Mouse (Mus musculus) macrophage (primary cell): Measurements from ENCODE around the gene Eif3c. TPM values are rescaled to one million over a fixed set of nuclear protein-coding genes. Genes with fewer than 3 reads are reported as not detected.

Experiments
- H3K27ac ChIP-seq: fragments of 350-480 bp; formaldehyde crosslinking; 2 replicates; pipeline ENCODE4 v1.9.0; 2021
- H3K36me3 ChIP-seq: fragments of 350-480 bp; formaldehyde crosslinking; 2 replicates; pipeline ENCODE4 v1.9.0; 2021; ENCODE audit errors: inconsistent target
- H3K4me3 ChIP-seq: fragments of 350-480 bp; formaldehyde crosslinking; 2 replicates; pipeline ENCODE4 v1.9.0; 2021; ENCODE audit errors: inconsistent target
- H3K79me2 ChIP-seq: fragments of 350-480 bp; formaldehyde crosslinking; 2 replicates; pipeline ENCODE4 v1.9.0; 2021; ENCODE audit errors: inconsistent target
- WGBS: methylation state at CpG from one replicate; pipeline ENCODE4 v1.1.7; 2026; ENCODE audit warnings: inconsistent platforms; ENCODE audit not compliant: missing documents; 5-methylcytosine and 5-hydroxymethylcytosine counted together
- polyA plus RNA-seq: library from polyadenylated mRNA; stranded (reverse); fragments of 250-400 nt; gene quantifications from 3 replicates; pipeline ENCODE4 v1.2.4, GENCODE M21; 2018; ENCODE audit warnings: inconsistent platforms

Eif3c gene
- polyA plus RNA-seq, 1 experiment from 2014 or later, result 206 TPM

DNA sequence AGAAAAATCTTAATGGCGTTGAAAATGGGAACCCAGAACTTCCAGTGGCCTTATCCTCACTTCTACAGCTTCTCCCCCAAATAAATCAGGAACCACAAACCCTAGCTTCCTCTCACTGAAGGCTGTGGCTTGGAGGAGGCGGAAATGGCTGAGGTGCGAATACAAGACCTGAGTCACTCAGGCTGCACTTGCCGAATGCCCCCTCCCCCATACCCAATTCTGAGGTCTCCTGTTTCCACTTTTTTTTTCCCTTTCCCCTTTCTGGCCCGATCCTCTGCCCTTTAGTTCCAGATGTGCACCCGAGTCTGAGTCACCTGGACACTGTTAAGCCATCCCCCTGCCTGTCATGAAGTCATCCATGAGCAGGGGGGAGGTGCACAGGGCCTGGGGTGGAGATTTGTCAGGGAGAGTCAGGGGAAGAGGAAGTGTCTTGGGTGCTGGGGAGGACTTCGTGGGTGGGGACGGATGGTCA lies 18.3 kb upstream of the Eif3c start, which contains the start of gene Apobr:
Apobr (plus strand) TSS at position 437 of the 472 bp plus-strand sequence.
- Histone ChIP-seq H3K36me3 (peaks cover 38% of the 10 kb centered on the region), H3K79me2 (peaks cover 79% of the 10 kb centered on the region), H3K4me3 (peak within 1 kb of the TSS; percentile 72), H3K27ac (peak within 1 kb of the TSS; percentile 94)
- 0% methylated on average over 8 of the region's 8 CpGs for WGBS

- 11% methylated on average over 6 of the region's 6 CpGs for WGBS
- Histone ChIP-seq H3K79me2 (peaks cover 87% of the 10 kb centered on the region), H3K36me3 (peaks cover 38% of the 10 kb centered on the region), H3K27ac (peak overlapping the region; percentile 94), H3K4me3 (peak overlapping the region; percentile 72)
Observed at GRCm38 (mm10) chr7:126583761-126584160, 17.6 kb upstream of the Eif3c start.

DNA sequence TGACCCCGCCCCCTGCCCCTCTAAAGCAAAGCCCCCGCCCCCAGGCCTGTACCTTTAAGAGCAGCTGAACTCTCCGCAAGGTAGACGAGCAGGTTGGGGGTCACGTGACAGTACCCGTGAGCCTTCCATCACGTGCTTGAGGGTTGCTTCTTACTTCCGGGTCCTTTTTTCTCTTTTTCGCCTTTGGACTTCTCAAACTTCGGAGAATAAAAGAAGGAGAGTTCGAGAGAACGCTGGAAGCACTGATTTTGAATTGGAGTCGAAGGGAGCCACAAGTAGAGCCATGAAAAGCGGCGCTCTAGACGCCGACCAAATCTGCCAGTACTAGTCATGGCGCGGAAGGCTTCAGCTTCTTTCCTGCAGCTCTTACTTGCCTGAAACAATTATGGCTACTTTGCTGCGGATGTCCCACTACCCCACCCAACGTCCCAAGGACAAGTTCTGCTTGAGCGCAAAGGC lies 17.1 kb upstream of the Eif3c start:
- Histone ChIP-seq H3K79me2 (peaks cover 92% of the 10 kb centered on the region), H3K36me3 (peaks cover 38% of the 10 kb centered on the region), H3K4me3 (peak overlapping the region; percentile 72), H3K27ac (peak overlapping the region; percentile 94)
- WGBS, result under 1% methylated on average over 22 of the region's 22 CpGs

GRCm38 (mm10) chr7:126582759-126583158 lies 16.5 kb upstream of the Eif3c start:
- Histone ChIP-seq H3K79me2 (peaks cover 92% of the 10 kb centered on the region), H3K36me3 (peaks cover 38% of the 10 kb centered on the region), H3K27ac (peak overlapping the region; percentile 94), H3K4me3 (peak overlapping the region; percentile 72)
- 15% methylated on average over 20 of the region's 20 CpGs for WGBS

DNA sequence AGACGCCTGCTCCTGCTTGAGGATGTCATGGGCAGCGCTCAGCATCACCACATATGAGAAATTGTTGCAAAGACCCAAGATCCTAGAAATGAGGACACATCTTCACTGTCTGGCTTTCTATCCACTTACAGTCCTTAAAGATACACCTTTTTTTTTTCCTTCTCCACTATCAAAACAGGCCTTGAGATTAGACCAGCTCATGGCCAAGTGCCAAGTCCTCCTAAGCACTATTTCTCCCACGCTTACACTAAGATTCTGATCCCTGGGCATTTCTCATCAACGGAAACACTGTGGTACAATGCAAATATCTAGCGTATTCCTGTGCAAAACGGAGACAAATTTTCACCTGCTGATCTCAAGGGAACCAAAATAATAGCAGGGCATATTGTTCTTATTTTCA lies 15.4 kb upstream of the Eif3c start:
- H3K4me3 ChIP-seq, result no peak overlapping the region
- H3K79me2 ChIP-seq, result peaks cover 92% of the 10 kb centered on the region
- H3K27ac ChIP-seq, result no peak overlapping the region
- 97% methylated on average over 6 of the region's 6 CpGs for WGBS
- H3K36me3 ChIP-seq, result peaks cover 44% of the 10 kb centered on the region

GRCm38 (mm10) chr7:126579172-126579571 lies 13.0 kb upstream of the Eif3c start:
- peaks cover 67% of the 10 kb centered on the region for H3K36me3 ChIP-seq
- 91% methylated on average over 8 of the region's 8 CpGs for WGBS

GRCm38 (mm10) chr7:126576946-126577345 lies 10.7 kb upstream of the Eif3c start:
- no peak overlapping the region for H3K4me3 ChIP-seq
- WGBS, result 64% methylated on average over 8 of the region's 8 CpGs
- H3K36me3 ChIP-seq, result peaks cover 88% of the 10 kb centered on the region
- H3K79me2 ChIP-seq, result peaks cover 62% of the 10 kb centered on the region
- no peak overlapping the region for H3K27ac ChIP-seq

More at GRCm38 (mm10) chr7:126579172-126579571, 13.0 kb upstream of the Eif3c start:
- H3K27ac ChIP-seq, result no peak overlapping the region
- H3K4me3 ChIP-seq, result no peak overlapping the region
- H3K79me2 ChIP-seq, result peaks cover 84% of the 10 kb centered on the region

- Histone ChIP-seq H3K79me2 (peaks cover 45% of the 10 kb centered on the region), H3K27ac (peak overlapping the region; percentile 44), H3K36me3 (peaks cover 38% of the 10 kb centered on the region), H3K4me3 (peak overlapping the region; percentile 75)
- 0% methylated on average over 23 of the region's 28 CpGs for WGBS
Observed at GRCm38 (mm10) chr7:126565693-126566092, 518 bp downstream of the Eif3c start.

- 95% methylated on average over 5 of the region's 5 CpGs for WGBS
- H3K4me3 ChIP-seq, result no peak overlapping the region
- peaks cover 46% of the 10 kb centered on the region; the same call in 1 of the 2 replicates for H3K79me2 ChIP-seq
- H3K27ac ChIP-seq, result no peak overlapping the region
- H3K36me3 ChIP-seq, result peaks cover 96% of the 10 kb centered on the region
Observed at GRCm38 (mm10) chr7:126556635-126557034, 9.6 kb downstream of the Eif3c start.

DNA sequence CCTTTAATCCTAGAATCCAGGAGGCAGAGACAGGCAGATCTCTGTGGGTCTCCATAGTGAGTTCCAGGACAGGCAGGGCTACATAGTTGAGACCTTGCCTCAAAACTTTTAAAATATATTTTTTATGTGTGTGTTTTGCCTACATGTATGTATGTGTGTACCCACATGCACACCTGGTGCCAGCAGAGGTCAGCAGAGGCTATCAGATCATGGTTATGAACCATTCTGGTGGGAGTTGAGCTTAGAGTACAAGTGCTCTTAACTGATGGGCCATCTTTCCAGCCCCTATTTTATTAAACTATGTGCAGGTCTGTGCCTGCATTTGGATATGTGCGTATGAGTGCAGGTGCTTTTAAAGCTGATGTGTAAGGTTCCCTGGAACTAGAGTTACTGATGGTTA lies 11.4 kb downstream of the Eif3c start:
- 100% methylated on average over 1 of the region's 1 CpGs for WGBS
- no peak overlapping the region for H3K27ac ChIP-seq
- no peak overlapping the region for H3K4me3 ChIP-seq

GRCm38 (mm10) chr7:126545631-126546030 lies 20.6 kb downstream of the Eif3c start:
- WGBS, result 66% methylated on average over 2 of the region's 2 CpGs
- Histone ChIP-seq H3K36me3 (peaks cover 40% of the 10 kb centered on the region), H3K4me3 (no peak overlapping the region), H3K79me2 (peaks cover 10% of the 10 kb centered on the region; the same call in 1 of the 2 replicates), H3K27ac (no peak overlapping the region)

More for the DNA sequence above, 11.4 kb downstream of the Eif3c start:
- H3K79me2 ChIP-seq, result peaks cover 64% of the 10 kb centered on the region; the same call in 1 of the 2 replicates
- H3K36me3 ChIP-seq, result peaks cover 97% of the 10 kb centered on the region

DNA sequence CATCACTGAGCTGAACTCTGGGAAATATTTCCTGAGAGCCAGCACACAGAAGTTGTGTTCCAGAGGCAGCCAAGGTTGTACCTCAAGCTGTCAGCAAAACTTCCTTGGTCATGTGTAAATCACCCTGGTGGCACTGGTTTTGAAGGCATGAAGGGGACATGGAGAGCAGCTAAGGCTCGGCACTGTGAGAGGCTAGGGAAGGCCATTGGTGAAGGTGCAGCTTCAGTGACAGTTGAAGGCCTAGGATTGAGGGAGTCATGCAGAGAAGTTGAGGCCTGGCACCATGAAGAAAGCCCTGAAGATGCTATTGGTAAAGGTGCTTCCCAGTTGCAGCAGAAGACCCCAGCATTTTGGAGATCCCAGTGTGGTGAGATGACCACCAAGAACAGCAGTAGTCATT lies 24.6 kb downstream of the Eif3c start:
- WGBS, result 76% methylated on average over 1 of the region's 1 CpGs
- H3K4me3 ChIP-seq, result no peak overlapping the region
- H3K36me3 ChIP-seq, result peaks cover 3% of the 10 kb centered on the region
- no peaks in the 10 kb centered on the region for H3K79me2 ChIP-seq
- H3K27ac ChIP-seq, result no peak overlapping the region

- H3K4me3 ChIP-seq, result no peak overlapping the region
- H3K79me2 ChIP-seq, result no peaks in the 10 kb centered on the region
- H3K27ac ChIP-seq, result no peak overlapping the region
- WGBS, result 69% methylated on average over 5 of the region's 5 CpGs
- no peaks in the 10 kb centered on the region for H3K36me3 ChIP-seq
Observed at GRCm38 (mm10) chr7:126537820-126538585, 28.2 kb downstream of the Eif3c start.

DNA sequence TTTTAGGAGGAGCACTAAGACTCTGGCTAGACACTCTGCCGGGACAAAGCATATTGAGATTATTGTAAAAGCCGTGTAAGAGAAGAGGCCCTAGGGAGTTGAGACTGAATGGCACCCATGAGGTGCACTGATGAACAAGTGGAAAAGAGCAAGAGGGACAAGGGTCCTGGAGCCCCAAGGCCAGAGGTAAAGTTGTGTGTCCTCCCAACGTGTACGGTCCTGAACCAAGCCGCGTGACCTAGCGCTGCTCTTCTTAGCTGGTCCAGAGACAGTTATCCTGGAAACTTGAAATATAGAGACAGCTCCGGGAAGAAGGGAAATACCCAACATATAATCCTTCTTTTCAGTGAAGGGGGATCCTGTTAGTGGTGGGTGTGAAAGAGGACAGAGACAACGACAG lies 29.7 kb downstream of the Eif3c start:
- 77% methylated on average over 9 of the region's 9 CpGs for WGBS
- Histone ChIP-seq H3K36me3 (no peaks in the 10 kb centered on the region), H3K79me2 (no peaks in the 10 kb centered on the region), H3K4me3 (no peak overlapping the region), H3K27ac (no peak overlapping the region)

- Histone ChIP-seq H3K36me3 (no peaks in the 10 kb centered on the region), H3K79me2 (no peaks in the 10 kb centered on the region), H3K4me3 (no peak overlapping the region; the same call in 1 of the 2 replicates), H3K27ac (no peak overlapping the region)
- 2% methylated on average over 28 of the region's 28 CpGs for WGBS
Observed at GRCm38 (mm10) chr7:126535766-126536165, 30.4 kb downstream of the Eif3c start.
